12 mouse cellular contexts compared by ENCODE assay signal in genomic region chr8:5994846-5995245, GRCm38 (mm10).
DNase-seq lines count a peak whose midpoint lies in the region; ATAC-seq and TF ChIP-seq lines count a peak whose summit lies in the region.
"Had no signal": no experiment of that assay in that cellular context is flagged by ENCODE, and none has a peak within 500 bp of the region (broad histone marks: within the 10 kb centered on the region; RNA-seq: fewer than 3 reads in every experiment).

No protein-coding gene starts in this region.

- peak in 1 of 2 experiments; percentile 5 for DNase-seq in cerebellum, adult 2 months
- DNase-seq in layer of hippocampus, adult 2 months (ENCODE audit: low spot score in 2 of 2), result peak; percentile 2 to 10
- no peak for DNase-seq in layer of hippocampus, adult 9-10 months (ENCODE audit: low spot score)
- no peak for DNase-seq in Patski (ENCODE audit: low read depth, low spot score)
- peak; percentile 33 for DNase-seq in embryonic facial prominence, embryonic 11.5 days (ENCODE audit: low spot score)
- DNase-seq in urinary bladder, postnatal 14 days (ENCODE audit: low spot score), result no peak
- DNase-seq in urinary bladder, postnatal 4 days (ENCODE audit: low spot score in 2 of 2), result no peak
- DNase-seq: kidney, adult 11 months had no signal

- no peak for TF ChIP-seq POLR2A in cerebellum, adult 2 months (IDR thresholded peaks at IDR 0.05; ENCODE audit: borderline replicate concordance, insufficient read depth, low read length)

- no peak overlapping the region for H3K4me3 ChIP-seq in cerebellum, adult 2 months (replicated peaks; ENCODE audit: insufficient read depth, low read depth, low read length)
- no peak overlapping the region for H3K4me3 ChIP-seq in layer of hippocampus, adult 2 months
- no peak overlapping the region for H3K4me3 ChIP-seq in embryonic facial prominence, embryonic 11.5 days (ENCODE audit: low read depth, low read length)
- H3K4me3 ChIP-seq: forebrain, embryonic 15.5 days; heart, embryonic 13.5 days; myocyte had no signal

- no peak overlapping the region for H3K9ac ChIP-seq in embryonic facial prominence, embryonic 11.5 days (replicated peaks; ENCODE audit: low read length)
- H3K9ac ChIP-seq: forebrain, embryonic 15.5 days; heart, embryonic 13.5 days had no signal

- no peaks in the 10 kb centered on the region for H3K27me3 ChIP-seq in cerebellum, adult 2 months (ENCODE audit: control insufficient read depth, insufficient read depth, low read length)
- no peaks in the 10 kb centered on the region for H3K27me3 ChIP-seq in Patski
- no peaks in the 10 kb centered on the region for H3K27me3 ChIP-seq in embryonic facial prominence, embryonic 11.5 days (ENCODE audit: control insufficient read depth, insufficient read depth, low read length)
- H3K27me3 ChIP-seq: forebrain, embryonic 15.5 days; heart, embryonic 13.5 days had no signal

- H3K36me3 ChIP-seq in embryonic facial prominence, embryonic 11.5 days (replicated peaks; ENCODE audit: control insufficient read depth, insufficient read depth, low read depth, low read length), result no peaks in the 10 kb centered on the region
- H3K36me3 ChIP-seq: forebrain, embryonic 15.5 days; heart, embryonic 13.5 days had no signal

- ATAC-seq in cerebellum, adult (ENCODE audit: insufficient number of reproducible peaks, low FRiP score, low TSS enrichment), result no peak
- ATAC-seq in Patski, result no peak
- ATAC-seq in embryonic facial prominence, embryonic 11.5 days (replicated peaks; ENCODE audit: insufficient number of reproducible peaks, low FRiP score, low TSS enrichment, low read depth), result no peak
- ATAC-seq: forebrain, embryonic 15.5 days had no signal

- in situ Hi-C loops in Patski (cut with MboI; ENCODE audit: low pct_unique_long_range_greater_than_20kb), result loop anchor here (10.0 kb wide), 1 partner anchor 1130 kb away; no protein-coding TSS in a partner anchor

- CTCF ChIA-PET in Patski (lab: Charles Lee), result no interaction called here

- no peaks in the 10 kb centered on the region for H3K4me1 ChIP-seq in cerebellum, adult 2 months (ENCODE audit: control insufficient read depth, insufficient read depth, low read length)
- no peaks in the 10 kb centered on the region for H3K4me1 ChIP-seq in embryonic facial prominence, embryonic 11.5 days (ENCODE audit: control insufficient read depth, insufficient read depth, low read length)
- H3K4me1 ChIP-seq: forebrain, embryonic 15.5 days; heart, embryonic 13.5 days had no signal

- POLR2A ChIA-PET in Patski (lab: Charles Lee), result no interaction called here

- TF ChIP-seq CTCF in cerebellum, adult 2 months (IDR thresholded peaks at IDR 0.05; ENCODE audit: borderline replicate concordance, insufficient read depth, low read depth, low read length), result peak; percentile 17; the same call in 1 of the 2 replicates
- TF ChIP-seq CTCF in layer of hippocampus, adult 2 months (conservative IDR thresholded peaks at IDR 0.05), result peak; percentile 60
- TF ChIP-seq CTCF in Patski (IDR thresholded peaks at IDR 0.05), result peak; percentile 45

- WGBS in cerebellum, adult 2 months, result 54% methylated on average over 6 of the region's 6 CpGs
- 64% methylated on average over 6 of the region's 6 CpGs for WGBS in embryonic facial prominence, embryonic 11.5 days

- H3K4me2 ChIP-seq in embryonic facial prominence, embryonic 11.5 days (ENCODE audit: low read depth, low read length), result no peak overlapping the region
- H3K4me2 ChIP-seq: forebrain, embryonic 15.5 days; heart, embryonic 13.5 days had no signal

- H3K27ac ChIP-seq in cerebellum, adult 2 months (ENCODE audit: insufficient read depth, low read length), result no peak overlapping the region
- no peak overlapping the region for H3K27ac ChIP-seq in layer of hippocampus, adult 2 months
- H3K27ac ChIP-seq in embryonic facial prominence, embryonic 11.5 days (replicated peaks; ENCODE audit: low read depth, low read length), result no peak overlapping the region
- H3K27ac ChIP-seq: forebrain, embryonic 15.5 days; heart, embryonic 13.5 days had no signal

- no peaks in the 10 kb centered on the region for H3K9me3 ChIP-seq in embryonic facial prominence, embryonic 11.5 days (replicated peaks; ENCODE audit: control insufficient read depth, low read length)
- H3K9me3 ChIP-seq: forebrain, embryonic 15.5 days had no signal

Comparison
In these comparisons a context has a peak if more than half of its experiments do, and no peak if none do; other contexts are left out.
1. DNase-seq: peak in layer of hippocampus, adult 2 months (2 of 2) and embryonic facial prominence, embryonic 11.5 days (single experiment); none in layer of hippocampus, adult 9-10 months (single experiment), Patski (single experiment), urinary bladder, postnatal 14 days (single experiment) and urinary bladder, postnatal 4 days (0 of 2).
2. Peak in every context shown above with its lines, with median percentiles within 50 percentile points of each other: CTCF ChIP-seq.